8 mouse cellular contexts compared by ENCODE assay signal in the genomic region with DNA sequence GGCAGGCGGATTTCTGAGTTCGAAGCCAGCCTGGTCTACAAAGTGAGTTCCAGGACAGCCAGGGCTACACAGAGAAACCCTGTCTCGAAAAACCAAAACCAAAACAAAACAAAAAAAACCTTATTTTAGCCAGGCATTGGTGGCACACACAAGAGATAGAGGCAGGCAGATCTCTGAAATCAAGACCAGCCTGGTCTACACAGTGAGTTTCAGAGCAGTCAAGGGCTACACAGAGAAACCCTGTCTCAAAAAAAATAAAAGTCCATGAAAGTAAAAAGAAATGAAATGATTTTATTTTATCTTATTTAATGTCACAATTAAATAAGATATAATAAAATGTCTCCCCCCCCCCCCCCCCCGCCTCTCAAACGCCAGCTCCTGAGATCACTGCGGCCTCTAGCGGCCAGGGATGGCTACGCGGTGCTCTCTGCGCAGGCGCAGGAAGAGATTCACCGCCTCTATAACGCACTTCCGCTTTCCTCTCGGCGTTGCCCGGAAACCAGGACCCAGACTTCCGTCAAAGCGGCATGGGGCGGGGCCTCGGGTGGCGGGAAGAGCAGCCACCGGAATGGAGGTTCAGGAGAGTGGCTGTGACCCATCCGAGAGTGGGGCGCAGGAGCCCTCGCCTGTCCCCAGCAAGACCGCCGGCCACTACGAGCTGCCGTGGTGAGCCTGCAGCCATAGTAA. TPM values are rescaled to one million over a fixed set of nuclear protein-coding genes. Genes with fewer than 3 reads are reported as not detected.
DNase-seq lines count a peak whose midpoint lies in the region; ATAC-seq lines count a peak whose summit lies in the region.

No protein-coding gene starts in this region.

- no peaks in the 10 kb centered on the region for H3K27me3 ChIP-seq in hindbrain, embryonic 11.5 days (ENCODE audit: control insufficient read depth, insufficient read depth, low read length)

- H3K4me3 ChIP-seq in hindbrain, embryonic 11.5 days (ENCODE audit: low read depth, low read length): peak overlapping the region; percentile 78

- DNase-seq in MEL-GATA-1-ER (ENCODE audit: extremely low read depth, low read depth): peak; percentile 90
- DNase-seq in cerebellum, adult 8-10 months: peak; percentile 98
- peak; percentile 99 for DNase-seq in hindbrain, embryonic 11.5 days (ENCODE audit: low spot score)
- peak; percentile 98 to 99 for DNase-seq in layer of hippocampus, postnatal 10 days (ENCODE audit: low spot score in 2 of 2)
- peak; percentile 98 for DNase-seq in lung, postnatal 10 days
- peak; percentile 95 for DNase-seq in ovary, postnatal 36 days (ENCODE audit: low spot score)
- DNase-seq in thymus, postnatal 25 days: peak; percentile 98

- H3K36me3 ChIP-seq in hindbrain, embryonic 11.5 days (ENCODE audit: control insufficient read depth, insufficient read depth, low read length): no peaks in the 10 kb centered on the region

- peak; percentile 99 for ATAC-seq in frontal cortex, adult (ENCODE audit: low TSS enrichment)
- ATAC-seq in hindbrain, embryonic 11.5 days (ENCODE audit: low FRiP score): peak; percentile 95

- H3K4me1 ChIP-seq in hindbrain, embryonic 11.5 days (replicated peaks; ENCODE audit: control insufficient read depth, insufficient read depth, low read length): no peaks in the 10 kb centered on the region

- peak overlapping the region; percentile 77 for H3K9ac ChIP-seq in hindbrain, embryonic 11.5 days (ENCODE audit: low read depth, low read length)

- peak overlapping the region; percentile 57 for H3K4me2 ChIP-seq in hindbrain, embryonic 11.5 days (replicated peaks; ENCODE audit: low read depth, low read length)

- WGBS in hindbrain, embryonic 11.5 days: 7% methylated on average over 28 of the region's 30 CpGs

- H3K27ac ChIP-seq in hindbrain, embryonic 11.5 days (ENCODE audit: low read depth, low read length): no peak overlapping the region

- no peaks in the 10 kb centered on the region for H3K9me3 ChIP-seq in hindbrain, embryonic 11.5 days (ENCODE audit: control insufficient read depth, low read length)

RNA-seq across cellular contexts. Expression of gene Rfc2, which starts 1.2 kb away (rescaled TPM):
- 291 and 298 TPM in 2 replicates for polyA plus RNA-seq in hindbrain, embryonic 11.5 days (2014; fragmentation: Nextera tagmentation; extraction: Ambion mirVana)
- 10 to 100 TPM; 63.0 to 65.2 TPM for total RNA-seq in layer of hippocampus, postnatal 10 days (2021)

RNA-seq across cellular contexts. Expression of gene Syna, which starts 22.4 kb away (rescaled TPM):
- polyA plus RNA-seq in hindbrain, embryonic 11.5 days (2014; fragmentation: Nextera tagmentation; extraction: Ambion mirVana): not detected in 2 replicates
- total RNA-seq in layer of hippocampus, postnatal 10 days (2021): 1 to 10 TPM; 3.1 to 5.1 TPM

RNA-seq across cellular contexts. Expression of gene Clip2, which starts 30.1 kb away (rescaled TPM):
- 7.4 and 8.0 TPM in 2 replicates for polyA plus RNA-seq in hindbrain, embryonic 11.5 days (2014; fragmentation: Nextera tagmentation; extraction: Ambion mirVana)
- total RNA-seq in layer of hippocampus, postnatal 10 days (2021): 100 to 1,000 TPM; 124 to 133 TPM

RNA-seq across cellular contexts. Expression of gene Lat2, which starts 32.5 kb away (rescaled TPM):
- polyA plus RNA-seq in hindbrain, embryonic 11.5 days (2014; fragmentation: Nextera tagmentation; extraction: Ambion mirVana): 0.77 and 3.1 TPM in 2 replicates
- total RNA-seq in layer of hippocampus, postnatal 10 days (2021): 1 to 10 TPM; 2.0 to 3.7 TPM

RNA-seq across cellular contexts. Expression of gene Eif4h, which starts 56.9 kb away (rescaled TPM):
- polyA plus RNA-seq in hindbrain, embryonic 11.5 days (2014; fragmentation: Nextera tagmentation; extraction: Ambion mirVana): 434 and 445 TPM in 2 replicates
- 100 to 1,000 TPM; 285 to 302 TPM for total RNA-seq in layer of hippocampus, postnatal 10 days (2021)
